Mouse (Mus musculus): ENCODE data around the gene Elavl1.

DNA sequence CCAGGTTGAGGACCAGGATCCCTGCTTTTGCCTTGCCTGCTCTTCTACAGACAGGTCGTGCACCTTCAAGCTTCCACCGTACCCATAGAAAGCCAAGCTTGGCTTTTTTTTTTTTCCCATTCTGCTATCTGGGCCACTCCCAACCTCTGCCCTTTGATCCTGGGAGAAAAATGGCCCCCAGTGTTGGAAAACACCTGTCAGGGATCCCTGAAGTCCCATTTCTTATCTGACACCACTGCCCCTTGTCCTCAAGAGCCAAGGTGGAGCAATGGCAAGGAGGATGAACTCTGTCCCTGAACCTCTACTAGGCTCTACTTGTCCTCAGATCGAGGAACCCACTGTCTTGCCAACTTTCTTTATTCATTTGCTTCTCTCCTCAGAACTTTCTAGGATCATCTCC is 25.4 kb upstream of the Elavl1 start:
- TF ChIP-seq POLR2A (IDR thresholded peaks at IDR 0.05; ENCODE audit: low read depth, low read length) (no peak), CTCF (IDR thresholded peaks at IDR 0.05; ENCODE audit: extremely low read depth, insufficient read depth, insufficient read length, insufficient replicate concordance) (no peak)

Data from spleen, adult 2 months (tissue).